Mouse (Mus musculus) frontal cortex, postnatal 10 days (tissue): ENCODE data around the gene Cblc.

ENCODE experiments used
- DNase-seq, 2 experiments: peaks; one replicate each; pipeline ENCODE4 v3.0.0; 2022; ENCODE audit warnings: low spot score in 2 of 2, mixed read lengths in 1 of 2

Gene Cblc

GRCm38 (mm10) chr7:19783630-19784029, 13.0 kb downstream of the Cblc start:
- no peak for DNase-seq

GRCm38 (mm10) chr7:19782645-19783044, 14.0 kb downstream of the Cblc start:
- no peak for DNase-seq

- no peak for DNase-seq
These were observed 14.9 kb downstream of the Cblc start for GRCm38 (mm10) chr7:19781741-19782140.

GRCm38 (mm10) chr7:19779903-19780302, 16.7 kb downstream of the Cblc start:
- no peak for DNase-seq

- DNase-seq: no peak
These were observed 18.0 kb downstream of the Cblc start for GRCm38 (mm10) chr7:19778645-19779044.

GRCm38 (mm10) chr7:19777049-19777723, 19.4 kb downstream of the Cblc start:
- DNase-seq: no peak

GRCm38 (mm10) chr7:19771682-19772081, 24.9 kb downstream of the Cblc start:
- no peak for DNase-seq

GRCm38 (mm10) chr7:19770984-19771391, 25.6 kb downstream of the Cblc start, which contains the start of gene Bcam:
Gene Bcam (minus strand): TSS chr7:19771016.
- DNase-seq: no peak

GRCm38 (mm10) chr7:19770375-19770754, 26.2 kb downstream of the Cblc start:
- peak in 1 of 2 experiments; percentile 64 for DNase-seq

- DNase-seq: no peak
These were observed 26.9 kb downstream of the Cblc start for GRCm38 (mm10) chr7:19769434-19770374.

GRCm38 (mm10) chr7:19769001-19769400, 27.6 kb downstream of the Cblc start:
- DNase-seq: no peak

- no peak for DNase-seq
These were observed 28.4 kb downstream of the Cblc start for GRCm38 (mm10) chr7:19768251-19768650.

- DNase-seq: no peak
These were observed 32.0 kb downstream of the Cblc start for GRCm38 (mm10) chr7:19764581-19764980.

- DNase-seq: no peak
These were observed 32.7 kb downstream of the Cblc start for GRCm38 (mm10) chr7:19763829-19764477.

- DNase-seq: no peak
These were observed 34.3 kb downstream of the Cblc start for GRCm38 (mm10) chr7:19762283-19762682.

- no peak for DNase-seq
These were observed 36.6 kb downstream of the Cblc start for GRCm38 (mm10) chr7:19760021-19760420.

GRCm38 (mm10) chr7:19758623-19759022, 38.0 kb downstream of the Cblc start:
- DNase-seq: no peak

GRCm38 (mm10) chr7:19755851-19756786, 40.5 kb downstream of the Cblc start:
- no peak for DNase-seq

- DNase-seq: no peak
These were observed 41.6 kb downstream of the Cblc start for GRCm38 (mm10) chr7:19755008-19755407.

GRCm38 (mm10) chr7:19754065-19754464, 42.5 kb downstream of the Cblc start:
- no peak for DNase-seq

GRCm38 (mm10) chr7:19753587-19753986, 43.0 kb downstream of the Cblc start:
- no peak for DNase-seq
